Mouse (Mus musculus): Measurements from ENCODE around the gene Limch1.

DNA sequence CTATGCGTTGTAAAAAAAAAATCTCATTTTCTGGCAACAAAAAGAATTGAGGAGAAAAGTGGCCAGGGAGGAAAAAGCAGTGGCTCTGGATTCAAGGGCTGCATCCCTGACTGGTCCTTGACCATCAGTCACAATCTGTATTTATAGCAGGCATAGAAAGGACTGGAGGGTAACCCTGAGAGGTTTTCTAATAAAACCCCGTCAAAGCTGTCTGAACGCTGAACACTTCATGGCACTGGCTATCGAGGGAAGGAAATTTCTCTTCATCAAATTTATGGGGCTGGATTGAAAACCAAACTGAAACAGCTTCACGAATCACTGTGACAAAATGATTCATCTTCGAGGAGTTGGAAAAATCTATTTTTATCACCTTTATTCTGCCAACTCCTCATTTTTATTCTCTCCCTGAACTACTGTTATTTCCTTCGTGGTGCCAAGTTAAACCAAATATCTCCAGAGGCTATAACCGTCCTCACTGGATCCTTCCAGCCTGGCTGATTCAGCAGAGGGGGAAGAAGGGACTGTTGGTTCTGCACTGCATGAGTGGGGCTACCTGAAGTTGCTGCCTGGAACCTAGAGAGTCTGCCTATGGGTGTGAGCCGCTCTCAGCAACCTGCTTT, 153.3 kb downstream of the Limch1 start:
- TF ChIP-seq GATA1 (IDR thresholded peaks at IDR 0.05; ENCODE audit: borderline replicate concordance, low read length), result no peak
- no peak for TF ChIP-seq FLI1 (IDR thresholded peaks at IDR 0.05; ENCODE audit: low read length)
